Mouse (Mus musculus): ENCODE results near the gene Slpi.

- TF ChIP-seq POLR2A (IDR thresholded peaks at IDR 0.05; ENCODE audit: borderline replicate concordance, low read depth, low read length) (no peak), CTCF (IDR thresholded peaks at IDR 0.05; ENCODE audit: low read depth, low read length) (no peak)
Observed at GRCm38 (mm10) chr2:164422675-164423393, 33.9 kb upstream of the Slpi start.
